Mouse (Mus musculus) c-Kit-positive CD71-positive TER-119-negative erythroid progenitor cells, embryonic 14.5 days (primary cell): ENCODE results near the gene Cnnm2.

Source experiments
- DNase-seq: peaks from one replicate; pipeline ENCODE4 v3.0.0-alpha.2; 2013; ENCODE audit warnings: low read depth

The Cnnm2 gene

GRCm38 (mm10) chr19:46799903-46800583 is 38.6 kb downstream of the Cnnm2 start:
- no peak for DNase-seq

GRCm38 (mm10) chr19:46801492-46801891 is 40.1 kb downstream of the Cnnm2 start:
- no peak for DNase-seq

GRCm38 (mm10) chr19:46802306-46802705 is 40.9 kb downstream of the Cnnm2 start:
- DNase-seq = no peak

- DNase-seq = no peak
Measured at GRCm38 (mm10) chr19:46803732-46804131, 42.3 kb downstream of the Cnnm2 start.

- no peak for DNase-seq
Measured at GRCm38 (mm10) chr19:46804751-46805150, 43.4 kb downstream of the Cnnm2 start.

GRCm38 (mm10) chr19:46805933-46806688 is 44.7 kb downstream of the Cnnm2 start:
- no peak for DNase-seq

GRCm38 (mm10) chr19:46808261-46808660 is 46.9 kb downstream of the Cnnm2 start:
- no peak for DNase-seq

- no peak for DNase-seq
Measured at GRCm38 (mm10) chr19:46809031-46809430, 47.6 kb downstream of the Cnnm2 start.

- no peak for DNase-seq
Measured at GRCm38 (mm10) chr19:46819276-46819675, 57.9 kb downstream of the Cnnm2 start.

GRCm38 (mm10) chr19:46822491-46822890 is 61.1 kb downstream of the Cnnm2 start:
- no peak for DNase-seq

GRCm38 (mm10) chr19:46823759-46824158 is 62.4 kb downstream of the Cnnm2 start:
- no peak for DNase-seq

GRCm38 (mm10) chr19:46824867-46825266 is 63.5 kb downstream of the Cnnm2 start:
- DNase-seq = no peak

GRCm38 (mm10) chr19:46827654-46828165 is 66.3 kb downstream of the Cnnm2 start:
- DNase-seq = no peak

- no peak for DNase-seq
Measured at GRCm38 (mm10) chr19:46828961-46829360, 67.6 kb downstream of the Cnnm2 start.

- no peak for DNase-seq
Measured at GRCm38 (mm10) chr19:46831381-46831780, 70.0 kb downstream of the Cnnm2 start.

- DNase-seq = no peak
Measured at GRCm38 (mm10) chr19:46834301-46834700, 72.9 kb downstream of the Cnnm2 start.

GRCm38 (mm10) chr19:46835339-46835738 is 73.9 kb downstream of the Cnnm2 start:
- DNase-seq = no peak

- DNase-seq = no peak
Measured at GRCm38 (mm10) chr19:46836085-46836484, 74.7 kb downstream of the Cnnm2 start.

GRCm38 (mm10) chr19:46837290-46838079 is 76.1 kb downstream of the Cnnm2 start:
- no peak for DNase-seq

- no peak for DNase-seq
Measured at GRCm38 (mm10) chr19:46841016-46841415, 79.6 kb downstream of the Cnnm2 start.

GRCm38 (mm10) chr19:46843030-46843429 is 81.6 kb downstream of the Cnnm2 start:
- no peak for DNase-seq

- DNase-seq = no peak
Measured at GRCm38 (mm10) chr19:46846056-46846455, 84.7 kb downstream of the Cnnm2 start.
